Mouse (Mus musculus) mouse trophoblast stem cell (cell line): ENCODE results near the gene Prr22.

Source experiments
- in situ Hi-C, 2 experiments: fragments of 300-500 bp; cut with MseI, MboI; formaldehyde crosslinking; loops; 2 replicates in 1 of 2; 3 replicates in 1 of 2; pipeline ENCODE4 v1.15.1; 2025

The Prr22 gene

DNA sequence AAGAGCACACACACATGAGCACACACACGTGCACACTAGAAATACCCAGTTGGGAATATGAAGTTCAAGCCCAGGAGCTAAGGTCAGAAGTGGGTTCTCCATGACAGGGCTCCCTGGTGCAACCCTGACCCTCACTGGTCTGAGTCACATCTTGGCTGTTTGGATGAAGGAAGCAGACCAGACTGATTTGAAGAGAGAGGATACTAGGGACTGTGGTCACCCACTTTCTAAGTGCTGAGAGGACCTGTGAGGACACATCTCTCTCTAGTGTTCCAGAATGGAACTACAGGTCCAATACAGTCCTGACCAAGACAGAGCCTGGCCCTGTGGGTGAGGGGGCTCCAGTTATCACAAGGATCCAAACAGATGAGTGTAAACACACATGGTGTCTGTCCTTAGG is 35.7 kb downstream of the Prr22 start:
- in situ Hi-C loops: no loop called here

DNA sequence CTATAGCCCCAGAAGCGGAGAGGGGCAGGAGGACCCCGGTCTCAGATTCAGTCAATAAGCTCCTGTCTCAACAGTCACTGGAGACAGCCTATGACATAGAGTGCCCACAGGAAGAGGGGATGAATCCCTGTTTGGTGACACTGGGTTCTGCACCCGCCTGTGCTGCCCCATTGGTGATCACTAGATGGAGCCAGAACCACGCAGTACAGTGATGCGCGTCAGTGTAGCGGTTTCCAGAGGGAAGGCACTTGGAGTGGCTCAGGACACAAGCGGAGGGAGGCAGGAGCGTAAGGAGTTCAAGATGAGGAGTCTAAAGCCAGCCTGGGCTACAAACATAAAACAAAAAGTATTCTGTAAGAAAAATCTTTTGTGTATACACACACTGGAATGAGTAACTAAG is 38.5 kb downstream of the Prr22 start:
- in situ Hi-C loops: no loop called here

DNA sequence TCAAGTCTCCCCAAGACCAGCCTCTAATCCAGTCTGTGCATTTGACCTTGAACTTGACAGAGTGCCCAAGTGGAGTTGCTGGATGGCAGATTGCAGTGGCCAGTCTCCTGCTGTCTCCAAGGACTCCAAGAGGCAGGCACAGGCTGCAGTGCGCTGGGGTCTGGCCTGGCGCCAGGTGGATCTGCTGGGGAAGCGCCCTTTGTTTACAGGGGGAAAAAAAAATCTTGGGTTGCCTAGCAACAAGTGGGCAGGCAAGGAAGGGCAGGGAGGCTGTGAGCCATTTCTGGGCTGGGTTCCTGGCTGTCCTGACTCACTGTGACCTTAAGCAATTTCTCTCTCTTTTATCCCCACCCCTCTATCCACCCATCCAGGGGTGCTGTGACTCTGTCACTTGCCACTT is 40.2 kb downstream of the Prr22 start:
- in situ Hi-C loops: no loop called here

DNA sequence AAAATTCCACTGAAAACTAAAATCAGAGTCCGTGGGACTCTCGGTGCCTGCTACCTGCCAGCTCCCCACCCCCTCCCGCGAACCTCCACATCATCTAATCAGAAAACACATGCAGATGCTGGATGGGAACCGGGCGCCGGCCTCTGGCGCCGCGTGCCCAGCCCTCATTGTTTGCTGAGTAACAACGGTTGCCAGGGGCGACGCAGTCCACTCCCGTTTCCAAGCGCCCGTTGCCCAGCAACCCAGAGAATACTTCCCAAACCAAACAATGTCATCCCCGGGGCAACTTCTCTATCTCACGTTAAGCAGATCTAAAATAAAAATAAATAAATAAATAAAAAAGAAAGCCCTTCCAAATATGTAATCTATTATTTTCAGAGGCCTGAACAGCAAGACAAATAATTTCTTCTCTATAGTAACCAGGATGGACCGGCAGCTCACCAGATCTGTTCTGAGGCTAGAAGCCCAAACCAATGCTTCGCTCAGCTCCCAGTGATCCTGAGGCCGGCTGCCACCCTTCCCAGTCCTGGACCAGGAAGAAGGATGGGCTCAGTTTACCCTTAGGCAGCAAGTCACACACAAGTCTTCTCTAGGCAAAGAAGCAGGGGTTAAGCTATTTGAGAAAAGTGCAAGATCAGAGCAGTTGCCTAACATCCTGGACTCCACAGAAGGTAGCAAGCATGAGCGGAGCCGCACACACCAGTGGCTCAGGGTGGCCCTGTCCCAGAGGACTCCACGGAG is 44.4 kb downstream of the Prr22 start:
- in situ Hi-C loops: loop anchor here in 1 of 2 experiments (5.0 kb wide), 1 partner anchor 43 kb away; no protein-coding TSS in a partner anchor

DNA sequence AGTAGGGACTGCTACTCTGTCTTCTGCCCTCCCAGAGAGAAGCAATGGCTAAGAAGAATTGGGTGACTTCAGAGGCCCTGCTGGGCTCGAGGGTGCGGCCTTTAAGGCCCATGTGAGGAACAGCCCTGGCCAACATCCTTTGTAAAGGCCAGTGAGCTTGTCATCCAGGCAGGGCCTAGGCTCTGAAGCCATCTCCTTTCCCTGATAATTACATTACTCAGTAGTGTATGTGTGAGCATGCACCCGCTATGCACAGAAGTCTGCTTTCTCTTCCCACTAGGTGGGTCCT is 45.0 kb downstream of the Prr22 start:
- in situ Hi-C loops: loop anchor here in 1 of 2 experiments (5.0 kb wide), 1 partner anchor 42 kb away; no protein-coding TSS in a partner anchor

DNA sequence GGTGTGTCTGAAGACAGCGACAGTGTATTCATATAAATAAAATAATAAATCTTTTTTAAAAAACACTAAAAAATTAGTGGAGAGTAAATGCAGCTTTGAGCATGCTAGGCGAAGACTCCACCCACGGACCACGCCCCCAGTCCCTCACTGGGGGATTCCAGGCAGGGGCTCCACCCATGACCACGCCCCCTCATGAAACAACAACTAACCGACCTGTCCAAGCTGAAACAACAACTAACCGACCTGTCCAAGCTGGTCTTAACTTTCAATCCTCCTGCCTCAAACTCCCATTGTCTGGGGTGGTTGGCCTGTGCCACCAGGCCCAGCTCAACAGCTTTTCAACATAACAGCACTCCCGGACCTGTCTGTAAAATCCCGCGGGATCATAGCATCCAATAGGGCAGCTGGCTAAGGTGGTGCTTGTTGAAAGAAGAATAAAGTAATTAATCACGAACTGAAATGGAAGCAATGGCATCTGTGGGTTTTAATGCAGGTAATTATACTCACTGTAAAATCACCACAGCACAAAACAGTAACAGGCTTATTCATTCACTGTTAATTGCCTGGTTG is 48.1 kb downstream of the Prr22 start:
- in situ Hi-C loops: loop anchor here in 1 of 2 experiments (5.0 kb wide), 1 partner anchor 39 kb away; no protein-coding TSS in a partner anchor

DNA sequence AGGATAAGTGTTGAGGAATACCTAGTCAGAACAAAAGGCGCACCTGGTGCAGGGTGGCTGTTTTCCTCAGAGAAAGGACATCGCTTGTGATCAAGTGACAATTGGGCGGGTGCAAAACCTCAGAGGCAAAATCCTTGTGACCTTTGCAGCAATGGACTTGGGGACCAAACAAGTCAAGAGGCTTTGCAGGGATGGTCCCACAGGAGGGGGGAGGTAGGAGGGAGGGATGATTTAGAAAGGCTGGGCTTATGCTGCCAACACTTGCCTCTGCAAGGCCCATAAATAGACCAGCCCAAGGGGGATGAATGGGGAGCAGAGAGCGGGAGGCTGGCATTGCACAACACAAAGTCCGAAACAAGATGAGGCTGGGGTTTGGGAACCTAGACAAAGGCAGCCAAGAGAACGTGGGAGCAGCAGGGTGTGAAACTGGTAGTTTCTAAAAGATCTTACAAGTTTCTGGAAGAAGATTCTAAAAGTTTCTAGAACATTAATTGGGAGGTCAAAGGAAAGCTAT is 49.0 kb downstream of the Prr22 start:
- in situ Hi-C loops: loop anchor here in 1 of 2 experiments (5.0 kb wide), 1 partner anchor 38 kb away; no protein-coding TSS in a partner anchor

DNA sequence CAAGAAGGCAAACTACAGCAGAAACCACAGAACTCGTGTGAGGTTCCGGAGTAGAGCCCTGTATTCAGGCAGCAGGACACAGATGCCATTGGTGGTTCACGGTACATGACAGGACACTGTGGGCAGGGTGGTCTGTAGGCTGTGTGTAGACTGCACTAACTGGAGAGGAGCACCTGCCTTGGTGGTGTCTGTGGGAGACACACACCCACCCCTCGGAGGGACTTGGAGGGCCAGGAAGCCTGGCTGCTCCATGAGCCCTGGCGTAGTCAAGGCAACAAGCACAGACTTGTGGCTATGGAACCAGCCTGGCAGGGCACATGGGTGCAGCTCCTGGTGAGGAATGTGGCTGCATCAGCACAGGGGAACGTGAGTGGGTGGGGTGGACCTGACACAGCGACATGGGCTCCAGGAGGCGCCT is 49.7 kb downstream of the Prr22 start:
- in situ Hi-C loops: loop anchor here in 1 of 2 experiments (5.0 kb wide), 1 partner anchor 38 kb away; no protein-coding TSS in a partner anchor
